Mouse (Mus musculus) lung, postnatal 0 days (tissue): ENCODE measurements around the gene Sbf1.

ENCODE experiments used
- CTCF ChIP-seq: IDR thresholded peaks from 2 replicates; pipeline ENCODE4 v1.5.1; 2016; ENCODE audit warnings: antibody characterized with exemption, mild to moderate bottlenecking
- EP300 ChIP-seq: IDR thresholded peaks from 2 replicates; pipeline ENCODE4 v1.6.1; 2016; ENCODE audit warnings: antibody characterized with exemption, mild to moderate bottlenecking, control low read depth

GRCm38 (mm10) chr15:89295580-89296165 lies 19.4 kb downstream of the Sbf1 start:
- TF ChIP-seq CTCF (no peak), EP300 (no peak)
